Comparison of ENCODE assay signal across 9 mouse cellular contexts in the genomic region with DNA sequence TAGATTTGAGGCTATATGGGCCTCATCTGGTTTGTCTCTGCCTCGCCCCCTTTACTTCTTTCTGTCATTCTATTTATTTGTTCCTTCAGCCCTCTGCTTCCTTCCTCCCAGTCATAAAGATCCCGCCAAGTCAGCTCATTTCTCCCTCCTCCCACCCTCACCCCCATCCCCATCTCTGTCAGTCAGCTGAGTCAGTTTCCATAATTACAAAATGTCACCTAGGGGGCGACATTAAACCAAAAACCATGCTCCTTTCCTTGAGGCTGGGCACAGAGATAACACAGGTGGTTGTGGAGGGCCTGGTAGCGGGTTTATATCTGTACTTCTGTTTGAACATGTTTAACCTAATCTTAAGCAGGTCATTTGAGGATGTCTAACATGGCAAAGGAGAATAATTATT. TPM values are rescaled to one million over a fixed set of nuclear protein-coding genes. Genes with fewer than 3 reads are reported as not detected.
DNase-seq lines count a peak whose midpoint lies in the region; ATAC-seq and TF ChIP-seq lines count a peak whose summit lies in the region.
"Had no signal": no experiment of that assay in that cellular context is flagged by ENCODE, and none has a peak within 500 bp of the region (broad histone marks: within the 10 kb centered on the region; RNA-seq: fewer than 3 reads in every experiment).

No protein-coding gene starts in this region.

- H3K4me1 ChIP-seq in lung, postnatal 0 days (ENCODE audit: insufficient read depth, low read depth, low read length) = no peaks in the 10 kb centered on the region
- no peaks in the 10 kb centered on the region for H3K4me1 ChIP-seq in midbrain, postnatal 0 days (ENCODE audit: insufficient read depth, low read length)

- no peak overlapping the region for H3K9ac ChIP-seq in lung, postnatal 0 days (replicated peaks; ENCODE audit: low read depth)
- no peak overlapping the region for H3K9ac ChIP-seq in midbrain, postnatal 0 days (replicated peaks; ENCODE audit: low read length, poor library complexity, severe bottlenecking)

- no peaks in the 10 kb centered on the region for H3K36me3 ChIP-seq in lung, postnatal 0 days (ENCODE audit: insufficient read depth, low read length)
- H3K36me3 ChIP-seq in midbrain, postnatal 0 days (ENCODE audit: insufficient read depth, low read length) = no peaks in the 10 kb centered on the region

- no peaks in the 10 kb centered on the region for H3K9me3 ChIP-seq in lung, postnatal 0 days (ENCODE audit: low read length)
- H3K9me3 ChIP-seq in midbrain, postnatal 0 days (ENCODE audit: low read length) = no peaks in the 10 kb centered on the region

- 48% methylated on average over 4 of the region's 4 CpGs for WGBS in lung, postnatal 0 days
- WGBS in midbrain, postnatal 0 days = 48% methylated on average over 4 of the region's 4 CpGs

- no peak overlapping the region for H3K27ac ChIP-seq in lung, postnatal 0 days (ENCODE audit: low read length)
- H3K27ac ChIP-seq in midbrain, postnatal 0 days (ENCODE audit: low read depth, low read length) = no peak overlapping the region

- TF ChIP-seq EP300 in lung, postnatal 0 days (IDR thresholded peaks at IDR 0.05) = no peak

- no peak for ATAC-seq in lung, postnatal 0 days
- peak; percentile 67 for ATAC-seq in common myeloid progenitor, adult 5-6 weeks (replicated peaks; ENCODE audit: low read depth, poor library complexity, severe bottlenecking)
- ATAC-seq in midbrain, postnatal 0 days (ENCODE audit: low FRiP score) = no peak

- peak; percentile 34 to 48 for DNase-seq in cerebellum, postnatal 10 days
- no peak for DNase-seq in cerebellum, adult 11 months
- DNase-seq in lung, postnatal 0 days (ENCODE audit: low spot score) = no peak
- no peak for DNase-seq in lung, postnatal 10 days
- no peak for DNase-seq in midbrain, postnatal 0 days (ENCODE audit: low spot score)
- no peak for DNase-seq in cerebellum, postnatal 25 days
- DNase-seq in cerebellum, adult 9-11 months = no peak

- no peak overlapping the region for H3K4me3 ChIP-seq in lung, postnatal 0 days (ENCODE audit: low read depth, low read length)
- H3K4me3 ChIP-seq in midbrain, postnatal 0 days (ENCODE audit: low read depth, low read length) = no peak overlapping the region
- H3K4me3 ChIP-seq: myocyte had no signal

- no peaks in the 10 kb centered on the region for H3K27me3 ChIP-seq in lung, postnatal 0 days (replicated peaks; ENCODE audit: insufficient read depth, low read length)
- H3K27me3 ChIP-seq in midbrain, postnatal 0 days (ENCODE audit: insufficient read depth, low read length) = no peaks in the 10 kb centered on the region

- peak; percentile 49 for TF ChIP-seq CTCF in lung, postnatal 0 days (IDR thresholded peaks at IDR 0.05)
- TF ChIP-seq CTCF in midbrain, postnatal 0 days (IDR thresholded peaks at IDR 0.05) = peak; percentile 52

- no peak overlapping the region for H3K4me2 ChIP-seq in lung, postnatal 0 days (replicated peaks; ENCODE audit: low read depth, low read length)
- H3K4me2 ChIP-seq in midbrain, postnatal 0 days (ENCODE audit: low read depth, low read length, poor library complexity, severe bottlenecking) = no peak overlapping the region

RNA-seq across cellular contexts. Expression of gene Fam133b, which starts 31.0 kb away (rescaled TPM):
- polyA plus RNA-seq in lung, postnatal 0 days (2015; fragmentation: Nextera tagmentation; extraction: Ambion mirVana) = 21.0 and 22.2 TPM in 2 replicates
- 168 and 180 TPM in 2 replicates for total RNA-seq in common myeloid progenitor, adult 5-6 weeks (2017)
- 23.9 and 24.3 TPM in 2 replicates for total RNA-seq in midbrain, postnatal 0 days (2014; rRNA removed)
- 20.3 and 25.1 TPM in 2 replicates for polyA plus RNA-seq in midbrain, postnatal 0 days (2015; fragmentation: Nextera tagmentation; extraction: Ambion mirVana)

RNA-seq across cellular contexts. Expression of gene 1700109H08Rik, which starts 58.8 kb away (rescaled TPM):
- polyA plus RNA-seq in lung, postnatal 0 days (2015; fragmentation: Nextera tagmentation; extraction: Ambion mirVana) = 0.84 and 1.2 TPM in 2 replicates
- 15.8 and 17.7 TPM in 2 replicates for total RNA-seq in common myeloid progenitor, adult 5-6 weeks (2017)
- 3.0 and 9.2 TPM in 2 replicates for total RNA-seq in midbrain, postnatal 0 days (2014; rRNA removed)
- 1.5 and 2.2 TPM in 2 replicates for polyA plus RNA-seq in midbrain, postnatal 0 days (2015; fragmentation: Nextera tagmentation; extraction: Ambion mirVana)

Comparison
In these comparisons a context has a peak if more than half of its experiments do, and no peak if none do; other contexts are left out.
1. DNase-seq: peak in cerebellum, postnatal 10 days (2 of 2); none in cerebellum, adult 11 months (single experiment), lung, postnatal 0 days (single experiment), lung, postnatal 10 days (single experiment), midbrain, postnatal 0 days (single experiment), cerebellum, postnatal 25 days (0 of 2) and cerebellum, adult 9-11 months (single experiment).